Mouse (Mus musculus): ENCODE data around the gene Slc13a2. TPM values are rescaled to one million over a fixed set of nuclear protein-coding genes. Genes with fewer than 3 reads are reported as not detected.
A peak's percentile ranks its signal among the peaks of the same experiment; 100 is the strongest.

Slc13a2 gene
- polyA plus RNA-seq, 1 experiment: not detected

DNA sequence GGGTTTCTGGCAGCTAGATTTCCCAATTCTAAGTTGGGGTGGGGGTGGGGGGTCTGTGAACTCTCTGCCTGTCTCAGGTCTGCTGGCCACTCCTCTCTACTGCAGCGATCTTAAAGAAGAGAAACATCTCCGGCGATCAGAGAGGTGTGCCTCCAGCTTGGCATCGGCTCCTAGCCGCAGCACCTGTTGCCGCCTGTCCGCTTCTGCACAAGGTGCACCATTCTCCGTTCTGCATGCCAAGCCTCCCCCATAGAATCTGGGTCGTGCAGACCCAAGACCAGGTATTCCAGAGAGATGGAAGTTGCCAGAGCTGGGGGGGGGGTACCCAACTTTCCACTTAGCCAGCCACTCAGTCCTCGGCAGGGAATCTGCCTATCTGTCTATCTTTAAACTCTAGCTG is 36.2 kb downstream of the Slc13a2 start:
- DNase-seq (ENCODE audit: low read depth): no peak
- TF ChIP-seq CTCF (IDR thresholded peaks at IDR 0.05; ENCODE audit: borderline replicate concordance, extremely low read depth, insufficient read depth, insufficient read length) (no peak), POLR2A (IDR thresholded peaks at IDR 0.05; ENCODE audit: borderline replicate concordance, extremely low read depth, insufficient read depth, insufficient read length, poor library complexity, severe bottlenecking) (no peak)

DNA sequence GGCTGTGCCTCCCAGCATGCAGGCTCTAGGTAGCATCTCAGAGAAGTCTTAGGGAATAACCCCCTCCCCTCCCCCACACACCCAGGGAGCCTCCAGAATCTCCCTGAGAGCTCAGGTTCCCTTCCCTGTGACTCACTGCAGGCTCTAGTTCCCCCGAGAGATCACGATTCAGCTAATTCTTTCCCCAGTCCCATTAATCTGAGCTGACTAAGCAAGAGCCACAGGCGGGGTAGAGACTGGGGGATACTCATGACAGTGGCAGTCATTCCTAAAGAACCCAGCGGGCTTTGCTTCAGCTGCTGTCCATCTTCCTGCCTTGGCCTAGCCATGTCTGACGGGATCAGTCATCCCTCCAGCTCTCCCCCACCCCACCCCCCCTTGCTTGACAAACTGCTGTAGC is 39.3 kb downstream of the Slc13a2 start:
- no peak for DNase-seq (ENCODE audit: low read depth)
- no peak for TF ChIP-seq POLR2A (IDR thresholded peaks at IDR 0.05; ENCODE audit: borderline replicate concordance, extremely low read depth, insufficient read depth, insufficient read length, poor library complexity, severe bottlenecking)
- TF ChIP-seq CTCF (IDR thresholded peaks at IDR 0.05; ENCODE audit: borderline replicate concordance, extremely low read depth, insufficient read depth, insufficient read length): no peak

DNA sequence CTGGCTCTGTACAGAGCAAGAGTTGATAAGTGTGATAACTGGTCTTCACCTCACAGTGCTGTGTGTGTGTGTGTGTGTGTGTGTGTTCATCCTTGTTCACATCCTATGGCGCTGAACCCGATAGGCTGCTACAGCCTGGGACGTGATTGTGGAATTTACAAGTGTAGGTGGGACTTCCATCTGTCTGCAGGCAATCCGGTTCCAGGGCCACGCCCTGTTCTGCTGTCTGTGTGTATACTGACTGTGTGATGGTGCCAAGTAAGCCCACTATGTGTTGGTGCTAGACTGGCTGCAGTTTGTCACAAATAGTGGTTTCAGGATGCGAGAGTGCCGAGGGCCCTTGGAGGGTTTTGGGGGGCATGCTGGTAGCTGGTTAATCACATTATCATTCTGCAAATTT is 39.7 kb downstream of the Slc13a2 start:
- DNase-seq (ENCODE audit: low read depth): no peak

DNA sequence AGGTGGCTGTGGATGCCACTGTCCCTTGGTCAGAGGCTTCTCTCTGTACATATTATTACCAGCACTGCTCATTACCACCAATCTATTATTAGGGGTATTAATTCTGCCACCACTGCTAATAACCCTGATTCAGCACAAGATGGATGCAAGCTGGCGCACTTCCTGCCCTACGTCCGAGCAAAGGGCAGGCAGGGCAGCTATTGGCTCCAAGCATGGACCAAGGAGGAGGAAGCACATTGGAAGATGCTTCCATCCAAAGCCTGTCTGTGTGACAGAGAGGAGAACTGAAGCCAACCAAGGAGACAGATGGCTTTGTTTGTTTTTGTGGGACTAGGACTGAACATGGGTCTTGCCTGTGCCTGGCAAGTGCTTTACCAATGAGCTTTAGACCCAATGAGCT is 41.0 kb downstream of the Slc13a2 start:
- TF ChIP-seq CTCF (IDR thresholded peaks at IDR 0.05; ENCODE audit: borderline replicate concordance, extremely low read depth, insufficient read depth, insufficient read length) (no peak), POLR2A (IDR thresholded peaks at IDR 0.05; ENCODE audit: borderline replicate concordance, extremely low read depth, insufficient read depth, insufficient read length, poor library complexity, severe bottlenecking) (no peak)
- no peak for DNase-seq (ENCODE audit: low read depth)

More for the DNA sequence above, 39.7 kb downstream of the Slc13a2 start:
- TF ChIP-seq POLR2A (IDR thresholded peaks at IDR 0.05; ENCODE audit: borderline replicate concordance, extremely low read depth, insufficient read depth, insufficient read length, poor library complexity, severe bottlenecking) (no peak), CTCF (IDR thresholded peaks at IDR 0.05; ENCODE audit: borderline replicate concordance, extremely low read depth, insufficient read depth, insufficient read length) (no peak)

DNA sequence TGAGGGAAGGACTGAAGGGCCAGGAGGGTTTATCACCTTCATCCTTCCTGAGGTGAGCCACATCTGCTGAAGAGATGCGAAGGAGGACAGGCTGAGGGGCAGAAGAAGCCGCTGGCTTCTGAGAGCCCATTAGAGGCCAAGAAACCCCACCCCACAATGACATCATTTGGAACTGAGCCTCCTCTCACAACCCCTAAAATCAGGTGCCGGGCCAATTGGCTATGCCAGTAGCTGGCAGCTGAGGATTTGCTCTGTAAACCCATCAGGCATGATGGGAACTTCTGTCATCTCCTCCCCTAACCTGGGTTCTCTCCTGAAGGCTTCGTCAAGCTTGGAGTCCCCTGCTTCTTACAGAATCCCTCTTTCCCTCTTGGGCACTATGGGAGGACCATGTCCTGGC is 41.7 kb downstream of the Slc13a2 start:
- peak; percentile 18 for DNase-seq (ENCODE audit: low read depth)
- TF ChIP-seq POLR2A (IDR thresholded peaks at IDR 0.05; ENCODE audit: borderline replicate concordance, extremely low read depth, insufficient read depth, insufficient read length, poor library complexity, severe bottlenecking) (no peak), CTCF (IDR thresholded peaks at IDR 0.05; ENCODE audit: borderline replicate concordance, extremely low read depth, insufficient read depth, insufficient read length) (no peak)

DNA sequence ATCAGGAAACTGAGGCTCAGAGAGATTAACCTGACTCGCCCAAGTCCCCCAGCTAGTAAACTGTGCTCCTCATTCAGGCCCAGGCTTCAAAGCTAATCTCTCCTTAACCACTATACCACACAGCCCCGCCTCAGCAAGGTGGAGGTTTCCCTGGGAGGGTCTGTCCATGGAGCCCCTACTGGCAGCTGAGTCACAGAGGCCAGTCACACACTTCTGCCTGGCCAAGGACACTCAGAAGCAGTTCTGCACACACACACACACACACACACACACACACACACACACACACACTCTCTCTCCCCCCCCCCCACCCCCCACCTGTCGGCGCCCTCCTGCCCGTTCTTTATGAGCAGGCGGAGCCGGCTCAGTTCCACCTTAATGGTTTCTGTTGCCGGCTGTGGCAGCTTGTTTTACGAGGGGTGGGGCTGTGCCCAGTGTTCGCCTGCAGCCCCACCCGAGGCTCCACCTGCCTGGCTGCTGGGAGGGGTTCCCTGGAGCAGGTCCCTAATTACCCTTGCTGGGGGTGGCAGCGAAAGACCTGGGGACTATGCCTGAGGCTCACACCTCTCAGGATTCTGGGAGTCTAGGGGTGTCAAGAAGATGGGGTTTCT is 44.4 kb downstream of the Slc13a2 start:
- no peak for TF ChIP-seq POLR2A (IDR thresholded peaks at IDR 0.05; ENCODE audit: borderline replicate concordance, extremely low read depth, insufficient read depth, insufficient read length, poor library complexity, severe bottlenecking)
- no peak for TF ChIP-seq CTCF (IDR thresholded peaks at IDR 0.05; ENCODE audit: borderline replicate concordance, extremely low read depth, insufficient read depth, insufficient read length)
- no peak for DNase-seq (ENCODE audit: low read depth)

DNA sequence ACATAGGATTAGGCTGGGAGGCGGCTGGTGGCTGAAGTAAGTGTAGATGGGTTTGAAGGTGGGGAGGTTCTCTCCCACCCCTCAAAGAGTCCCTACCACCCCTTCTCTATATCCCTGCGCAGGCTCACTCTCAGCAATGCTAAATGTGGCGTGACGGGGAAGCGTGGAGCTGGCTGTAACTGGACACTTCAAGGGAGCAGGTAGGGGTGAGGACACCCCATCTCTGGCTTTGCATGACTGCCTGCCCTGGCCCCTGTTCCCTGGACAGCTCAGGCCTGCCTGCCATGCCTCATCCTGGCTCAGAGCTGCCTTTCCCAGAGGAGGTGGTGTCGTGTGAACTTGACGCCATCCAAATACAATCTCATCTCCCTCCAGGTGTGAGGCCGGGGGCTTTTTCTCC is 47.9 kb downstream of the Slc13a2 start:
- no peak for DNase-seq (ENCODE audit: low read depth)
- TF ChIP-seq POLR2A (IDR thresholded peaks at IDR 0.05; ENCODE audit: borderline replicate concordance, extremely low read depth, insufficient read depth, insufficient read length, poor library complexity, severe bottlenecking): no peak
- no peak for TF ChIP-seq CTCF (IDR thresholded peaks at IDR 0.05; ENCODE audit: borderline replicate concordance, extremely low read depth, insufficient read depth, insufficient read length)

DNA sequence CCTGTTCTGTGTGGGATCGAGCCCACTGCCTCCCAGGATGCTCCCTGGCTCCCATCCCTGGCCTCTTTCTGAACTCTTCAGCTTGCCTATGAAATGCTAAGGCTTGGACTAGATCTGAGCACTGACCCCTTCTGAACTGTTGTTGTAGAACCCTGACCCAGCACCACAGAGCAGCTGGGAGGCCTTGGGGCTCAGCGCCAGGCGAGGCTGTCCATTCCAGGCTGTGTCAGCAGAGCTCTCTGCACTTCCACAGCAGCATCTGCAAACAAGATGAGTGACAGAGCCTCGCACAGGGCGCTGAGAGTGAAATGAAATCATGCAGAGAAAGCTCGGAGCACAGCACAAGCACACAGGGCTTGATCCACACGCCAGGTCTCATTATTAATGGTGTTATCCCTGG is 49.4 kb downstream of the Slc13a2 start:
- TF ChIP-seq CTCF (IDR thresholded peaks at IDR 0.05; ENCODE audit: borderline replicate concordance, extremely low read depth, insufficient read depth, insufficient read length): no peak
- no peak for TF ChIP-seq POLR2A (IDR thresholded peaks at IDR 0.05; ENCODE audit: borderline replicate concordance, extremely low read depth, insufficient read depth, insufficient read length, poor library complexity, severe bottlenecking)
- DNase-seq (ENCODE audit: low read depth): peak; percentile 13

DNA sequence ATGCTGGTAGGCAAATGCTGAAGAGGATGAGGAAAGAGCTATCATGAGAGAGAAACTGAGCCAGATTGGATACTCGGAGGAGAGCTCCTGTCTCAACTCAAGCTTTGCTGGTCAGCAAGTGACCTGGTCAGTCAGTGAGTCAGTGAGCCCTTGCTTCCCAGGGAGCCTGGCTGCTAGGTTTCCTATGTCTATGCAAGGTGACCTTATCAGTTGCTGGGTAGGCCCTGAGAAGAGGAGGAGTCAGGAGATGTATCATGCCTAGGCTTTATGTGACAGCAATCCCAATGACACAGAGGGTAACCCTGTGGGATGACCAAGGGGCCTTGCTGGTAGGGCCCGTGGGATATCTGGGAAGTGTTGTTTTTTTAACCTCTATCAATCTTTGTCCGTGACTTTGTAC is 49.9 kb downstream of the Slc13a2 start:
- DNase-seq (ENCODE audit: low read depth): no peak
- TF ChIP-seq POLR2A (IDR thresholded peaks at IDR 0.05; ENCODE audit: borderline replicate concordance, extremely low read depth, insufficient read depth, insufficient read length, poor library complexity, severe bottlenecking) (no peak), CTCF (IDR thresholded peaks at IDR 0.05; ENCODE audit: borderline replicate concordance, extremely low read depth, insufficient read depth, insufficient read length) (no peak)

DNA sequence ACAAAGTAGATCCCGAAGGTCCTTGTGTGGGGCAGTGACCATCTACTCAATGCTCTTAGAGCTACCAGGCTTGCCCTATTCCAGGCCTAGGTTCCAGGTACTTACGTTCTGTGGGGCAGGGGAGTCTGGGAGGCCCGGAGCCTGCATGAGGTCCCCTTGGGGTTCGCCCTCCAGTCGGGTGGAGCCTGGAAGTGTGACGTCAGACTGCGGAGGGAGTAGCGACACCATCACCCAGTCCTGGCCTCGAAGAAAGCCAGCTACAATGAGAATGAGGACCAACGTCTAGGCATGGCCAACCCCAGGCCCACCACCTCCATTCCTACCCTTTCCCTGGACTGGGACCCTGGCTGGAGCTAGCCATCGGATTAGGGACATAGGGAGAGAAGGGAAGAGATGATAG is 50.3 kb downstream of the Slc13a2 start:
- DNase-seq (ENCODE audit: low read depth): no peak
- no peak for TF ChIP-seq CTCF (IDR thresholded peaks at IDR 0.05; ENCODE audit: borderline replicate concordance, extremely low read depth, insufficient read depth, insufficient read length)

DNA sequence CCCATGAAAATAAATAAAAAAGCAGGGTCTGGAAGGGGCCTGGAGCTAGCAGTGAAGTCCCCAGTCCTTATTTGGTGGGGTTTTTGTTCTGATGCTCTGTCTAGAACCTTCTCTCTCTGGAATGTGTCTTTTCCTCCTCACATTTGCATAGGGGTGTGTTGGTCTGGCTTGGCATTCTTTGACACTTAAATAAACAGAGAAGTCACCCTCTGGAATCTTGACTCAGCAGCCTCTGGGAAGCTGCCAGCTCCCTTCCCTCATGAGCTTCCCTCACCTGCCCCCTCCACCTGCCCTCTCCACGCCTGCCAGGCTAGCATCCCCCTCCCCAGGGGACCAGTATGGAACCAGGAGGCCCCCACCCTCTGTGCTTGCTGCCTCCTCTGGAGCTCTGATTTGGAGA is 51.6 kb downstream of the Slc13a2 start:
- no peak for TF ChIP-seq POLR2A (IDR thresholded peaks at IDR 0.05; ENCODE audit: borderline replicate concordance, extremely low read depth, insufficient read depth, insufficient read length, poor library complexity, severe bottlenecking)
- no peak for TF ChIP-seq CTCF (IDR thresholded peaks at IDR 0.05; ENCODE audit: borderline replicate concordance, extremely low read depth, insufficient read depth, insufficient read length)
- DNase-seq (ENCODE audit: low read depth): no peak

DNA sequence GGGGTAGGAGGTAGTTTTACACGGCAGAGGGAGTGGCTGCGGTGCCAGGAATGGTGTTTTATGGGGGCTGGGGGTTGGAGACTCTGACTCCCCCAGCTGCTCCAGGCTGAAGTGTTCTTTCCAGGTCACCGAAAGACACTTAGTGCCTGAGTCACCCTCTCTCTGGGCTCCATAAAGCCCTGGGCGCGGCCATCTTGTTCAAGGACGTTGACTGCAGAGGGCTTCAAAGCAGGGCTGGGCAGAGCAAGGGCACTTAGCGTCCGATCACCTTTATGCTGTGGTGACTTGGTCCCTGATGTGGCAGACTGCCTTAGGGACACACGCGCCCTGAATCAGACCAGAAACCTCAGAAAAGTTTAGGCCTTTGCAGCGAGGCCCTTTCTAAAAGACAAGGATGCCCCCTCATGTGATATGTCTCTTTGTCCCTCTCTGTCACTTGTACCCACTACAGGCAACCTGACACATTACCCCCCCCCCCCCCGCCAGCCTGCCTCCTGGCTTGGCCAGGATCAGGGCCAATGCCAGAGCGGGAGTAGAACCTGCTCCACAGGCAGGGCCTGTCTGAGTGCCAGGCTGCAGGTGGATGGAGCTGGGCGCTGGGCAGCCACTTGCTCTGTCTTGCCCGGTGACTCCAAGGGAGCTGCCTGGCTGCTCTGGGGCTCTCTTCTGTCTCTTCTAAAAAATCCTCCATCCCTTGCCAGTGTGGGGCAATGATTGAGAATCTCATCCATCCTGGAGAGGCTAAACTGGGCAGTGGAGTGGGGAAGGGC is 54.4 kb downstream of the Slc13a2 start:
- DNase-seq (ENCODE audit: low read depth): no peak
- TF ChIP-seq CTCF (IDR thresholded peaks at IDR 0.05; ENCODE audit: borderline replicate concordance, extremely low read depth, insufficient read depth, insufficient read length) (no peak), POLR2A (IDR thresholded peaks at IDR 0.05; ENCODE audit: borderline replicate concordance, extremely low read depth, insufficient read depth, insufficient read length, poor library complexity, severe bottlenecking) (no peak)

All from brain, embryonic 14.5 days (tissue).